Mouse (Mus musculus) limb, embryonic 12.5 days (tissue): ENCODE measurements around the gene Fzd9. TPM values are rescaled to one million over a fixed set of nuclear protein-coding genes. Genes with fewer than 3 reads are reported as not detected.
A peak's percentile ranks its signal among the peaks of the same experiment; 100 is the strongest.

Experiments used
- ATAC-seq: fragments of 200-750 bp; cut with Nextera tagmentation; 2 replicates; pipeline ENCODE4 v1.8.0; 2017; ENCODE audit warnings: low read depth, moderate TSS enrichment; ENCODE audit not compliant: insufficient number of reproducible peaks, insufficient read depth, low FRiP score, low TSS enrichment
- H3K27ac ChIP-seq: fragments of 300-500 bp; sonication (generic); 2 replicates; pipeline ENCODE4 v1.5.1; 2016; ENCODE audit warnings: mild to moderate bottlenecking, moderate library complexity
- H3K27me3 ChIP-seq: fragments of 300-500 bp; sonication (generic); 2 replicates; pipeline ENCODE4 v1.6.1; 2016; ENCODE audit warnings: mild to moderate bottlenecking, moderate library complexity
- H3K36me3 ChIP-seq: fragments of 300-500 bp; sonication (generic); 2 replicates; pipeline ENCODE4 v1.6.1; 2016; ENCODE audit warnings: mild to moderate bottlenecking, moderate library complexity
- H3K4me1 ChIP-seq: fragments of 300-500 bp; sonication (generic); replicated peaks from 2 replicates; pipeline ENCODE4 v1.6.1; 2016
- H3K4me2 ChIP-seq: fragments of 300-500 bp; sonication (generic); 2 replicates; pipeline ENCODE4 v1.6.1; 2016; ENCODE audit warnings: mild to moderate bottlenecking, moderate library complexity
- H3K4me3 ChIP-seq: fragments of 300-500 bp; sonication (generic); replicated peaks from 2 replicates; pipeline ENCODE4 v1.5.1; 2016; ENCODE audit warnings: mild to moderate bottlenecking
- H3K9ac ChIP-seq: fragments of 300-500 bp; sonication (generic); replicated peaks from 2 replicates; pipeline ENCODE4 v1.6.1; 2016; ENCODE audit warnings: mild to moderate bottlenecking, moderate library complexity
- H3K9me3 ChIP-seq: fragments of 300-500 bp; sonication (generic); 2 replicates; pipeline ENCODE4 v1.6.1; 2016; ENCODE audit warnings: mild to moderate bottlenecking, moderate library complexity
- WGBS: fragments of 180-500 bp; shearing (Covaris S2); methylation state at CpG from one replicate; pipeline ENCODE4 v1.1.7; 2016; 5-methylcytosine and 5-hydroxymethylcytosine counted together
- polyA plus RNA-seq: library from polyadenylated mRNA; unstranded; fragments of >200 nt; fragmentation: Nextera tagmentation; extraction: Ambion mirVana; gene quantifications from 2 replicates; pipeline ENCODE4 v1.2.1, GENCODE M21; 2016

Gene Fzd9
- 9.2 and 10.3 TPM in 2 replicates for polyA plus RNA-seq

DNA sequence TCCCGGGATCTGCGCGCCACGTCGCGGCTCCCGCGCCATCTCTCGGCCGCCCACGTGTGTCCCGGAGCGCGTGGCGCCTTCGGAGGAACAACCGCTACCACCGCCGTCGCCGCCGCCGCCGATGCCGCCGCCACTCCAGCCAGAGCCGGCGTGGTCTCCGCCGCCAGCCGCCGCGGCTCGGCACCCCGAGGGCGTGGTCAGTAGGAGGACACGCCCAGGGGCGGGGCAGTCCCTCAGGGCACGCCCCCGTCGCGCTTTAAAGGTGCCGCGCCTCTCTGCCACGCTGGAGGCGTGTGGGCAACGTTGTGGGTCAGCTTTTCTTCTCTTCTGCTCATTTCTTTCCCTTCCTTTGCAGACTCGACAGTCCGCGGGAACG lies at the start of gene Fzd9:
Fzd9 (minus strand) TSS at position 152 of the 376 bp plus-strand sequence.
- peak; percentile 28 for ATAC-seq
- H3K4me1 ChIP-seq = peaks cover 44% of the 10 kb centered on the region
- no peak within 1 kb of the TSS for H3K27ac ChIP-seq
- H3K9ac ChIP-seq = peak within 1 kb of the TSS; percentile 73
- peaks cover 14% of the 10 kb centered on the region for H3K36me3 ChIP-seq
- peaks cover 39% of the 10 kb centered on the region for H3K27me3 ChIP-seq
- H3K4me2 ChIP-seq = peak within 1 kb of the TSS; percentile 95
- peak within 1 kb of the TSS; percentile 67 for H3K4me3 ChIP-seq
- peaks cover 1% of the 10 kb centered on the region; the same call in 1 of the 2 replicates for H3K9me3 ChIP-seq
- under 1% methylated on average over 50 of the region's 51 CpGs for WGBS

DNA sequence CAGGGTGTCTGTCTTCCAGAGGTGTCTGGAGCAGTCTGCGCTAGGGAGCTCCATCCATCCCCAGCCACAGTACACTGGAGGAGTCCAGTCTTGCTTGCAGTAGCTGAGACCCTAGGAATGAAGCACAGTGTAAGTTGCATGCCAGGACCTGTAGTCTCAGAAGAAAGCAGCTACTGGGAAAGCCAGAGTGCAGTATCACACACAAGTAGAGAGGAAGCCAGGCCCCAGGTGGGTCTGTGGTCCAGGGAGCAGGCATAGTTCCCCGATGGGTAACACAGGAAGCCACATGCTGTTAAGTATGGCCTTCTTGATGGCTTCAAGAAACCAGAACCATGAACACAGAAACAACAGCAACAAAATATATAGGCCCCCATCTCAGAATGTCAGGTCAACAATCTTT lies 41.0 kb upstream of the Fzd9 start:
- H3K4me2 ChIP-seq = no peak overlapping the region
- WGBS = 65% methylated on average over 2 of the region's 2 CpGs
- H3K36me3 ChIP-seq = no peaks in the 10 kb centered on the region
- 0 out of 2 replicates have a peak, but pooled peaks cover 3% of the 10 kb centered on the region for H3K27me3 ChIP-seq
- ATAC-seq = no peak
- H3K9me3 ChIP-seq = no peaks in the 10 kb centered on the region
- no peak overlapping the region for H3K9ac ChIP-seq
- H3K4me1 ChIP-seq = peaks cover 15% of the 10 kb centered on the region
- H3K4me3 ChIP-seq = no peak overlapping the region
- peak overlapping the region; percentile 35; the same call in 1 of the 2 replicates for H3K27ac ChIP-seq

DNA sequence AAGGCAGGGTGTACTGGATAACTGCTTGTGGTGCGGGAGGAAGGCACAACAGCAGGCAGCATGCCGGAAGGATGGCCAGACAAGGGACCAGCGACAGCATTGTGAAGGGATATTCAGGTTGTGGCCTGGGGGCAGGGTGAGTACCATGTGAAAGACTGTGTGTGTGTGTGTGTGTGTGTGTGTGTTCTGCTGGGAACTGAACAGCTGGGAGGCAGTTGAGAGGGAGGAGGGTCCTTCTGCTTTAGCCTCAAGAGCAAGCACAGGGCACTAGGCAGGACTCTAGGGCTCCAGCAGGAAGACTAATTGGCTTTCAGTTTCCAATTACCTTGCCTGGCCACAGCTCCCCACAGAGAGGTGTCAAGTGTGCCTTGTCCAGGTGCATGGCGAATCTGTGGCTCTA lies 40.2 kb upstream of the Fzd9 start:
- Histone ChIP-seq H3K36me3 (no peaks in the 10 kb centered on the region), H3K4me1 (peaks cover 15% of the 10 kb centered on the region), H3K4me3 (no peak overlapping the region), H3K4me2 (no peak overlapping the region), H3K27me3 (0 out of 2 replicates have a peak, but pooled peaks cover 3% of the 10 kb centered on the region), H3K9ac (no peak overlapping the region), H3K9me3 (no peaks in the 10 kb centered on the region), H3K27ac (0 out of 2 replicates have a peak overlapping the region, but pooled peaks have one; percentile 53)
- 40% methylated on average over 4 of the region's 4 CpGs for WGBS
- ATAC-seq = no peak

DNA sequence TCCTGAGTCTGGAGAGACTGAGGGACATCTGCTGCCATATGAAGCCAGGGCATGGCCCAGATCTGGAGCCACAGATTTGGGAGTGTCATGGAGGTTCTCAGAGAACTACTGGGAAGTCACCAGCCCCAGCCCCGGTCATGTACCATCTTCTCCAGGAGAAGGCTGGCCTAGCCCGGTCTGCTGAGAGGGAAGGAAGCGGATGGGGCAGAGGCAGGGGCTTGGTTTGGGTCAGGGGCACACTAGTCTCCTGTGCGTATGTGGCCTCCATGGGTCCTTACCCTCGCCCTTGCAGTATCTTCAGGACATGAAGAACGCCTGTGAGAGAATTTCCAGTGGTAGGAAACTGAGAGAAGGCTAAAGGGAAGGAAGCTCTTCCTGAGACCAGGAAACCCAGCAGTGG lies 39.7 kb upstream of the Fzd9 start:
- no peak overlapping the region for H3K4me3 ChIP-seq
- peaks cover 15% of the 10 kb centered on the region for H3K4me1 ChIP-seq
- H3K27ac ChIP-seq = peak overlapping the region; percentile 53; the same call in 1 of the 2 replicates
- no peak overlapping the region for H3K4me2 ChIP-seq
- H3K27me3 ChIP-seq = 0 out of 2 replicates have a peak, but pooled peaks cover 3% of the 10 kb centered on the region
- WGBS = 78% methylated on average over 6 of the region's 6 CpGs
- no peak overlapping the region for H3K9ac ChIP-seq
- no peaks in the 10 kb centered on the region for H3K9me3 ChIP-seq
- ATAC-seq = no peak
- no peaks in the 10 kb centered on the region for H3K36me3 ChIP-seq

DNA sequence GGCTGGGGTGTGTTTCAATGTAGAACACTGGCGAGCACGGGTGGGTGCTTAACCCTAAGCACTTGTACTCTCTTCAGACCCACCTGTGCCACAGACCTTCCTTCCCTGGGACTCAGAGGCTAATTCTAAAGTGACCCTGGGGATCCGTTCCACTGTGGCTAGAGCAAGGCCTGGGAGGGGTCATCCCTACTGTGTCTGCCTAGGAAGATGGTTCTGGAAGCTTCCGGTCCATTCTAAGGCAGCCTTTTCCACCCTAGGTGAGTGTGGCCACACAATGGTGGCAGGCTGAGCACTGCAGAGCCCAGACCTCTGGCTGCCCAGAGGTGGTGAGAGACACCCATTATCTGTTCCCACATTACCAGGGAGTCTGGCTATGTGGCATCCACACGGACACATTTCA lies 35.9 kb upstream of the Fzd9 start:
- WGBS = 83% methylated on average over 5 of the region's 5 CpGs

DNA sequence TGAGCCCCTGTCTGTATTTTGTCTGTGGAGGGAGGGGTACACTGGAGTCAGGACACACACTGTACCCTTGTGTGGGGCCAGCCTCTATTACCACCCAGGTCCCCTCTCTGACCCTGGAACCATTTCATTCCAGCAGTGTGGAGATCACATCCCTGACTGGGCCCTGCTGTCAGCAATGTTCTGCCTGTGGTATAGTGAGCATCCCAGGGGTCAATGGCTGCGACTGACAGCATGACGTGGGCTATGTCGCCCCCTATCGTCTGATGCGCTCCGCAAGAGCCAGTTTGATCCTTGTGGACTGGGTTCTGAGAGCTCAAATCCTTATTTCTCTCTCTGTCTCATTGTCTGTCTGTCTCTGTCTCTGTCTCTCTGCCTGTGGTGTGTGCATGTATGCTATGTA lies 35.2 kb upstream of the Fzd9 start:
- Histone ChIP-seq H3K4me1 (peaks cover 5% of the 10 kb centered on the region), H3K36me3 (no peaks in the 10 kb centered on the region), H3K27me3 (0 out of 2 replicates have a peak, but pooled peaks cover 3% of the 10 kb centered on the region), H3K9ac (no peak overlapping the region), H3K4me2 (no peak overlapping the region), H3K9me3 (no peaks in the 10 kb centered on the region), H3K27ac (no peak overlapping the region), H3K4me3 (no peak overlapping the region)
- peak; percentile 46; the same call in 1 of the 2 replicates for ATAC-seq
- 2% methylated on average over 6 of the region's 6 CpGs for WGBS

More for the DNA sequence above, 35.9 kb upstream of the Fzd9 start:
- no peak overlapping the region for H3K27ac ChIP-seq
- no peaks in the 10 kb centered on the region for H3K36me3 ChIP-seq
- no peak for ATAC-seq
- no peak overlapping the region for H3K9ac ChIP-seq
- H3K4me2 ChIP-seq = no peak overlapping the region
- no peaks in the 10 kb centered on the region for H3K9me3 ChIP-seq
- H3K4me1 ChIP-seq = peaks cover 13% of the 10 kb centered on the region
- H3K4me3 ChIP-seq = no peak overlapping the region
- H3K27me3 ChIP-seq = 0 out of 2 replicates have a peak, but pooled peaks cover 3% of the 10 kb centered on the region

DNA sequence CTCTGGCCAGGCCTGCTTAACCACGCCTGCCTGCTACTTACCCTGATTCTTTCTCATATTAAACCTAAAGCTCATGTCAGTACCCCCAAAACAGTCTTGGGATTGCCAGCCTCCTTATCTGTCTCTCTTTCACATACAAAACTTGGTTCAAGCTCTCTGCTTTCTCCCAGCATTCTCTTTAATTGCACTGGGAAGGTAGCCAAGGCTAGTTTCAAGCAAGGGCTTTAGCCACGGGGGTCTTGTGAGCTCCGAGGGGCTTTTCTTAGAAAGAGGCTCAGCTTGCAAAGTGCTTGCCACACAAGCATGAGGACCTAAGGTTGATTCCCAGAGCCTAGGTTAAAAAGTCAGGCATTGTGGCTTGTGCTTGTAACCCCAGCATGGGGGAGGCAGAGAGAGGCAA lies 34.2 kb upstream of the Fzd9 start:
- Histone ChIP-seq H3K4me1 (peaks cover 8% of the 10 kb centered on the region), H3K27me3 (0 out of 2 replicates have a peak, but pooled peaks cover 3% of the 10 kb centered on the region), H3K9ac (no peak overlapping the region), H3K4me2 (no peak overlapping the region), H3K4me3 (no peak overlapping the region), H3K27ac (0 out of 2 replicates have a peak overlapping the region, but pooled peaks have one; percentile 4), H3K9me3 (no peaks in the 10 kb centered on the region), H3K36me3 (no peaks in the 10 kb centered on the region)
- WGBS = 65% methylated on average over 3 of the region's 3 CpGs
- ATAC-seq = no peak

DNA sequence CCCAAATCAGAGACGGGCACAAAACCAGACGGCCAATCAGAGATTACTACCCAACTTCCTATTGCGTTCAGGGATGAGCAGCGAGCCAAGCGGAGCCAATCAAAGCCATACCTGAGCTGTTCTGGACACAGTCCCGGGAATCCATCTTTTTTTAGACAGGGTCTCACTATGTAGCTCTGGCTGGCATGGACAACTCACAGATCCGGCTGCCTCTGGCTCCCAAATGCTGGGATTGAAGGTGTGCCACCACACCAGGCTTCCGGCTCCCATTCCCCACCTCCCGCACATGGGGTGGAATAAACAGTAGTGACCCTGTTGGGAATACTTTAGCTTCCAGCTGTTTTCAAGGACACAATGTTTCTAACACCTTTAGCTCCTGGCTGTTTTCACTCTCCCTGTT lies 29.2 kb upstream of the Fzd9 start:
- peak overlapping the region; percentile 64; the same call in 1 of the 2 replicates for H3K27ac ChIP-seq
- peaks cover 26% of the 10 kb centered on the region for H3K27me3 ChIP-seq
- no peak overlapping the region for H3K4me3 ChIP-seq
- ATAC-seq = no peak
- H3K4me1 ChIP-seq = peaks cover 30% of the 10 kb centered on the region
- H3K36me3 ChIP-seq = no peaks in the 10 kb centered on the region
- H3K9me3 ChIP-seq = no peaks in the 10 kb centered on the region
- 64% methylated on average over 9 of the region's 9 CpGs for WGBS
- no peak overlapping the region for H3K4me2 ChIP-seq
- no peak overlapping the region for H3K9ac ChIP-seq

DNA sequence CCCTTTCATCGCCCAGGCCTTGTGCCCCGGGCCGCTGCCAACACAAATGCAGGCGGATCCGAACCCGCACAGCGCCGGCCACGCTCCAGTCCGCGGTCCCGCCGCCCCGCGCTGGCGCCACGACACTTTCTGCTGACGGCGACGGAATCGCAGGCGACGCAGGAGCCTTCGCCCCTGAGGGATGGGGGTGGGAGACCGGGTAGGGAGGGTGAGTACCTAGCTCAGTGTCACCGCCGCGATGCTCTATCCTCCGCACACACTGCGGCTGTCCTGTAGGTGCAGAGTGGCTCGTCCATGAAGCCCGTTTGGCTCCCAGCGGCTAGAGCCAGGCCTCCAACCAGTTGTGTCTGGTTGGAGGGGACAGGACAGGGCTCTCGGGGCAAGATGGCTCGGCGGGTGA lies 25.6 kb upstream of the Fzd9 start:
- WGBS = 3% methylated on average over 36 of the region's 36 CpGs
- H3K27ac ChIP-seq = peak overlapping the region; percentile 80
- peak overlapping the region; percentile 28 for H3K4me3 ChIP-seq
- H3K4me1 ChIP-seq = peaks cover 46% of the 10 kb centered on the region
- H3K4me2 ChIP-seq = peak overlapping the region; percentile 54
- H3K36me3 ChIP-seq = no peaks in the 10 kb centered on the region
- peaks cover 26% of the 10 kb centered on the region for H3K27me3 ChIP-seq
- peak overlapping the region; percentile 51 for H3K9ac ChIP-seq
- ATAC-seq = no peak
- no peaks in the 10 kb centered on the region for H3K9me3 ChIP-seq

DNA sequence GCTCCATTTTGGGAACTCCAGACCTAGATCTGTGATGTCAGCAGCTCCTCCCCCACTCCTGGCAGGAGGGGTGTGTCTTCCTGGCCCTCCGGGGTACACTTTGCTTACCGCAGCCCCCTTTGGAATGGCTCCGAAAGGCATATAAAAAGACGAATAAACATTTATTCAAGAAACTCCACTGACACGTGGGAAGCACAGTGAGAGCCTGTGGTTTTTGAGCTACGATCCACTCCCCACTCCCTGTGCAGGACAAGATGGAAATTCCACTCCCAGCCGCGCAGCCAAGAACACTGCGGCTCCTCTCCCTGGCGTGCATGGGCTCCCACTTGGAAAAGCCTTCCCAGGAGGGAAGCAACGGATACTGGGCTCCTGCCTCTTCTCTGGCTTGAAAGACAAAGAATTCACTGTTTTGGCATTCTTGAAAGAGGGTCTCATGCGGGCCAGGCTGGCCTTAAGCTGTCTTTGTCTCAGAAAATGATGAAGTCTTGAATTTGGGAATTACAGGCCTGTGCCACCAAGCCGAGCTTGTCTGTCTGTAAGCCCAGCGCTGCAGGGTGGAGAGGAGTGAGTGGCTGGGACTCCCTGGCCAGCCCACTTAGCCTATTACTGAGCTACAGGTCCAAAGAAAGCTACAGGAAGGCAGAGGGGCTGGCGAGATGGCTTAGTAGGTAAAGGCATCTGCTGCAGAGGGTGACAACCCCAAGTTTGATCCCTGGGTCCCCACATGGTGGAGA lies 23.8 kb upstream of the Fzd9 start:
- H3K4me3 ChIP-seq = no peak overlapping the region; the same call in 1 of the 2 replicates
- WGBS = 19% methylated on average over 15 of the region's 15 CpGs
- peak; percentile 44; the same call in 1 of the 2 replicates for ATAC-seq
- H3K9ac ChIP-seq = peak overlapping the region; percentile 24; the same call in 1 of the 2 replicates
- peak overlapping the region; percentile 91 for H3K27ac ChIP-seq
- H3K27me3 ChIP-seq = peaks cover 26% of the 10 kb centered on the region
- H3K36me3 ChIP-seq = no peaks in the 10 kb centered on the region
- no peaks in the 10 kb centered on the region for H3K9me3 ChIP-seq
- H3K4me1 ChIP-seq = peaks cover 34% of the 10 kb centered on the region
- peak overlapping the region; percentile 42 for H3K4me2 ChIP-seq

DNA sequence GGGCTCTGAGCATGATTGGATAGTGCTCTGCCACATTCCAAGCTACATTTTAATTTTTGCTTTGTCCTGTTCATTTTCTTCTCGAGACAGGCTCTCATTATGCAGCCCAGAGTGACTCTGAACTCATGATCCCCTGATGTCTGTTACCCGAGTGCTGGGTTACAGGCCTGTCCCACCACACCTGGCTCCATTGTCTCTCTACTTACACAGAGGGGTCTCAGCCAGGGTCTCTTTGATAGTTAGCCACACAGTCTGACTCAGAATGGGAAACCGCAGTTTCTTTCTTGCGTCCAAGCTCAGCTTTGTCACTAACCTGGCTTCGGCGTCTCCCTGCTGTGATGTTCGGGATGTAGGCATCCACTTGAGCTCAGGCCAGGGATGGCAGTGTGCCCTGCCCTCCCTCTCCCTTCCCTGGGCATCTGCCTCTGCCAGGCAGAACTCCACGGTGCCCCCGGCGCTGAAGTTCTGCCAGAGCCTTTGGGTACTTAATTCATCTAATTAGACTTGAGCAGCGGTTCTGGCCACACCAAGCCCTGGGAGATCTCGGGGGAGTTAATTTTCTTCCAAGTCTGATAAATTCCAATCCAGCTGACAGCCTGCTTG lies 20.6 kb upstream of the Fzd9 start:
- peaks cover 34% of the 10 kb centered on the region for H3K4me1 ChIP-seq
- no peak for ATAC-seq
- H3K9ac ChIP-seq = no peak overlapping the region
- H3K27me3 ChIP-seq = peaks cover 11% of the 10 kb centered on the region
- 72% methylated on average over 12 of the region's 12 CpGs for WGBS
- H3K27ac ChIP-seq = peak overlapping the region; percentile 51; the same call in 1 of the 2 replicates
- no peak overlapping the region for H3K4me3 ChIP-seq
- no peaks in the 10 kb centered on the region for H3K36me3 ChIP-seq
- H3K9me3 ChIP-seq = 0 out of 2 replicates have a peak, but pooled peaks cover 4% of the 10 kb centered on the region
- no peak overlapping the region for H3K4me2 ChIP-seq
